Mouse (Mus musculus) induced T-regulatory cell, adult 2 months (primary cell): ENCODE measurements around the gene Scamp1.
A peak's percentile ranks its signal among the peaks of the same experiment; 100 is the strongest.
"Not testable (repeated sequence)": the region's sequence is repeated elsewhere in the genome, so short reads cannot be mapped to it uniquely, and the experiment has no call there.

Experiments used
- DNase-seq: peaks from one replicate; pipeline ENCODE4 v3.0.0-alpha.2; 2012; ENCODE audit warnings: low read depth

Gene Scamp1

DNA sequence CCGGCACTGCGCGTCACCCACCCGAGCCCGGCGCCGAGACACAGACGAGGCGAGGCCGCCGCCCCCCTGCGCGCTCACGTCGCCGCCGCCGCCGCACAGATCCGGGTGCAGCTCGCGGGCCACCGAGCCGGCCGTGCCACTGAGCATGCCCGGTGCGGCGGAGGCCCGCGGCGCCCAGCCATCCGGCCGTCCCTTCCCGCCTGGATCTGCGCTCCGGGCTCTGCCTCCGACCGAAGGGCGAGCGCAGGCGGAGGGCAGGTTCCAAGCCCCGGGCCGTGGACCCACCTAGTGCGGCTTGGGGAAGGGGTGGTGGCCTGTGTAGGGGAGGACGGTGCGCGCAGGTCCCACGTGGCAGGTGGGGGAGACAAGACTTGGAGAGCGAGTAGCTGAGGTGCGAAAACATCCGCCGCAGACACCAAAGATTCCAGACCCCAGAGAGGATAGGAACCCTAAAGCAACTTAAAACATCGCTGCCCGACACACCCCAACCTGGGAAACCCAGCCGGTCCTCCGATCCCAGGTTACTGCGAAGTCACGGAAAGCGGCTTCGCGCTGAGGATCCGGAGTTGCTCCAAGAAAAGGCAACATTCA, at the start of gene Scamp1:
Gene Scamp1, minus strand, starts transcription at position 577 of the 591 bp plus-strand sequence.
- DNase-seq = peak; percentile 62

- DNase-seq = no peak
Measured at GRCm38 (mm10) chr13:94330392-94330979, 44.8 kb upstream of the Scamp1 start.

- peak; percentile 4 for DNase-seq
Measured at GRCm38 (mm10) chr13:94329005-94329404, 43.3 kb upstream of the Scamp1 start.

DNA sequence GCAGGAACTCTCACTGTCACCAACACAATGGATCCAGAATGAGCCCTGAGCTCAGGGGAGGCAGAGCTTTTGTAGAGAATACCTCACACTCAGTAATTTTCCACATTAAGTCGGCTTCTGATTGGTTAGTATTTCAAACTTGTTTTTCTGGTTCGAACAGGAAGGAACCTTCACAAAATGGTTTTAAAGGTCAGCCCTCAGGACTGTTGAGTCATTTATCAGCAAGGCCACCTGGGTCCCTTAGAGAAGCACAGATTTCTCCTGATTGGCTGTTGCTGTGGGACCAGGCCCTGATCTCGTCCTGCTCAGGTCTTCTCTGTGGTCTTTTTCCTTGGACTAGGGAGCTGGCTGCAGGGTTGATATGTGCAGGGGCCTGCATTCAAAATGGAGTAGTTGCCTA, 42.4 kb upstream of the Scamp1 start:
- peak; percentile 50 for DNase-seq

DNA sequence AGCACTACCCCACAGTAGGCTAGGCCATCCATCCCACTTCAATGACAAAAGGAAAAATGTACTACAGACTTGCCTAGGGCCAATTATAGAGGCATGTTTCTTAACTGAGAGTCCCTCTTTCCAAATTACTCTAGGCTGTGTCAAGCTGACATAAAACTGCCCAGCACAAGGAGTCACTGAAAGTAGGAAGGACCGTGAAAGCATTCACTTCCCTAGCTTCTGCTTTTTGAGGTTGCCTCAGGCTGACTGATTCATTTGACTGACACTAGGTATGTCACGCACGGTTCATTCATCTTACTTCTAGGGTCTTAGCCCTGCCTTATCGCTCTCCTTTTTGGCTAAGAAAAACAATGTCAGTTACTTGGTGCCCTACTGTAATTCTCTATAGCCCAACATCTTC, 36.8 kb upstream of the Scamp1 start:
- DNase-seq = no peak

DNA sequence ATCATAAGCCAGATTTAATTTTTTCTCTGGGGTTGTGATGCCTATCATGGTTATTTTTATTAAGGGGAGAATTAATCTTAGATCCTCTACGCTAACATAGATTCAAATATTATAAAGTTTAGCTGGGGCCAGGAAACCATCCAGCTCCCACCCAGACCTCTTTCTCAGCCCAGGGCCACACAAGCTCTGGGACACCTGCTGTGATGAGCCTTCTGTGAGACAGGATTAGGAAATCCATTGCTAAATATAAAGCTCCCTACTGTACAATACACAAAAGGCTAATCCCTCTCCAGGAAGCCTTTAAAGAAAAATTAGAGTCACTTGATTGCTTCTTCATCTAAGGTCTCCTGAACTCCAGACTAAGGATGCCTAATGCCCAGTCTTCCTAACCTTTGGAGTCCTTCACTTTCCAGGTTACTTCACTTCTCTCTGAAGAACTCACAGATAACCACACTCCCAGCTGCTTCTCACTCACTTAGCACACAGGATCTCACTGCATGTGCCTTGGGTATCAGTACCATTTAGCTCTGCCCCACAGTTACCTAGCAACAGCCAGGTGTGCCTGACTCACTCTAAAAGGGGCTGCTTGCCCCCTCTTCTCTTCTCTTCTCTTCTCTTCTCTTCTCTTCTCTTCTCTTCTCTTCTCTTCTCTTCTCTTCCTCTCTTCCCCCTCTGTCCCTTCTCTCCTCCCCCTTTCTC, 35.6 kb upstream of the Scamp1 start:
- DNase-seq = no peak

- no peak for DNase-seq
Measured at GRCm38 (mm10) chr13:94316975-94317511, 31.4 kb upstream of the Scamp1 start.

DNA sequence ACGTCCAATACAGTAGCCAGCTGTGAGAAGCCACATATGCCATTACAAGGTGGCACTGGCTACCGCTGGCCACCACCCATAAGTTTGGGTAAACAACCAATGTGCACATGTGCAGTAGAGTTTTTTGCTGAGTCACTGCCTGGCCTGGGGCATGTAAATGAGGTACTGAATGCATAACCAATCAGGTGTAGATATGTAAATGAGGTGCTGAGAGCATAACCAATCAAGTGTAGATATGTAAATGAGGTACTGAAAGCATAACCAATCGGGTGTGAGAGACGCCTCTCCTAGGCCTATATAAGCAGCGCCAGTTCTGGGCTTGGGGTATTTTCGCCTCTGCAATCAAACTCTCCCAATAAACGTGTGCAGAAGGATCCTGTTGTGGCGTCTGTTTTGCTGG, 27.2 kb upstream of the Scamp1 start:
- not testable (repeated sequence) for DNase-seq

- DNase-seq = no peak
Measured at GRCm38 (mm10) chr13:94308279-94308678, 22.6 kb upstream of the Scamp1 start.

- no peak for DNase-seq
Measured at GRCm38 (mm10) chr13:94307531-94307930, 21.9 kb upstream of the Scamp1 start.

DNA sequence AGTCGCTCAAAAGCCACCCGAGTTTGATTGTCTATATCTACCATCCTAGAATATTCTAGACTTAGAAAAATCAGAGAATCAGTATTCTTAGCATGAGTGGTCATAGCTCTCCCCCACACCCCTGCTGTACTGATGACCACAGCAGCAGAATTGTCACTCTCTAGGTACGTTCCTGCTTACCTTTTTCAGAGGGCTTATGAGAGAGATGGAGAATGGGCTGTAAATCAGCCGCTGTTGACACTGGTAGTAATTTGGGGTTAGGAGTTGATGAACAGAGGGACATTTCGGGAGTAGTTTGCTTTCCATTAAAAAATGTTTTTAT, 21.3 kb upstream of the Scamp1 start:
- no peak for DNase-seq

GRCm38 (mm10) chr13:94306277-94306967, 20.8 kb upstream of the Scamp1 start:
- DNase-seq = peak; percentile 9

GRCm38 (mm10) chr13:94300946-94301538, 15.4 kb upstream of the Scamp1 start:
- DNase-seq = no peak

DNA sequence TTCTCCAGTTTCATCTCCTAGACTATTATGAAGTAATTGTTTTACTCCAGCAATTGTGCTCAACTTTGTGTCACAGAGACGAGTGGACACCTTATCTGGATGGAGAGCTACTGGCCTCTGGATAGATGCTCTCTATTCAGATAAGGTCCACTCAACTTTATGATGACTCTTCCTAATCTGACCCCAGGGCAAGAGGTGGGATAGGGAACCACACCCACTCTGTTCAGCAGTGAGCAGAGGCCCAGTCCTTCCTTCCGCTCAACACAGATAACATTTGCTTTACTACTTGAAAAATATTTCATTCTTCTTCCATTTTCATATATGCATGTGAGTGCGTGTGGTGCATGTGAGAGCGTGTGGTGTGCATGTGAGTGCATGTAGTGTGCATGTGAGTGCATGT, 14.6 kb upstream of the Scamp1 start:
- no peak for DNase-seq

DNA sequence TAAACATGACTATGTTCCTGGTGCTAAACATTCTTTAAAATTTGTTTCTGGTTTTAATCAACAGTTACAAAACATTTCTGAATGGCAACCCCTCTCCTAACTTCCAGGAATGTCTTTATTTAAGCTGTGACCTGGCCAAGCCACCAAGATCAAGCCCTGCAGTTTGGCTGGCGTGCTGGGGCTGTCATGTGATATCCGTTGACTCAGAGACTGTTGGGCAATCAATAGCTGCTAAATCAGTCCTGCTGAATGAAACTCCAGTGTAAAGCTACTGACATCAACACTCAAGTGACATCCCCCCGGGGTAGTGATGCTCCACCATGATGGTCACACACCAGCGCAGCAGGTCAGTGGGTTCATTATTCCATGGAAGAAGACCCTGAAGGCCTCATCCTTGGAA, 12.7 kb upstream of the Scamp1 start:
- DNase-seq = no peak

GRCm38 (mm10) chr13:94296371-94296770, 10.7 kb upstream of the Scamp1 start:
- no peak for DNase-seq

DNA sequence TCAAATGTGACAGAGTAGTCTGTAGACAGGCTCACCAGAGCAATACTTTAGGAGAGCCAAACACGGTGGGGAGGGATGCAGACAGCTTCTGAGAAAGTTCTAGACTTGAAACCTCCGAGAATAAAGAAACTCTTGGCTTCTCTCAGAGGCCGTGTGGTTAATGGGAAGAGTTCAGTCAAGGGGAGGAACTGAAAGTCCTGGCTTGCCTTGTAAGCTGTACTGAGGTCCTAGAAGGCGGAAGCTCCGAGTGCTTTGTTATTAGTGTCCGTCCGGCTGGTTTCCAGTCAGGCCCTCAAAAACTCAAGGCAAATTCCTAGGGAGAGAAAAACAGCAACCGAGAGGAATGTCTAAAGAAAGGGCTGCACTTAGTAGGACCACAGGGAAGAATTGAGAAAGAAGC, 10.3 kb upstream of the Scamp1 start:
- no peak for DNase-seq

DNA sequence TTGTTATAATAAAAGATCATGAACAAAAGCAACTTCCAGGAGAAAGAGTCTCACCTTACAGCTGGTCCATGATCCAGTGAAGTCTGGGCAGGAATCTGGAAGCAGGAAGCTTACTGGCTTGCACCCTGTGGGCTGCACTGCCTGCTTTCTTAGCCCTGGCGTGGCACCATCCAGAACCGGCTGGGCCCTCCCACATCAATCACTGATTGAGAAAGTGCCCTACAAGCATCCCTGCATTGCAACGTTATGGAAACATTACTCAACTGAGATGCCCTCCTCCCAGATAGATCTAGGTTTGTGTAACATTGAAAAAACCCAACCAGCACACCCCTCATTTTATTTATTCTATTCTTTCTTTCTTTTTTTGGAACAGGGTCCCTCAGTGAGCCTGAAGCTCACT, 9.2 kb upstream of the Scamp1 start:
- no peak for DNase-seq

GRCm38 (mm10) chr13:94293911-94294310, 8.3 kb upstream of the Scamp1 start:
- no peak for DNase-seq

GRCm38 (mm10) chr13:94286195-94286594, 538 bp upstream of the Scamp1 start:
- no peak for DNase-seq

DNA sequence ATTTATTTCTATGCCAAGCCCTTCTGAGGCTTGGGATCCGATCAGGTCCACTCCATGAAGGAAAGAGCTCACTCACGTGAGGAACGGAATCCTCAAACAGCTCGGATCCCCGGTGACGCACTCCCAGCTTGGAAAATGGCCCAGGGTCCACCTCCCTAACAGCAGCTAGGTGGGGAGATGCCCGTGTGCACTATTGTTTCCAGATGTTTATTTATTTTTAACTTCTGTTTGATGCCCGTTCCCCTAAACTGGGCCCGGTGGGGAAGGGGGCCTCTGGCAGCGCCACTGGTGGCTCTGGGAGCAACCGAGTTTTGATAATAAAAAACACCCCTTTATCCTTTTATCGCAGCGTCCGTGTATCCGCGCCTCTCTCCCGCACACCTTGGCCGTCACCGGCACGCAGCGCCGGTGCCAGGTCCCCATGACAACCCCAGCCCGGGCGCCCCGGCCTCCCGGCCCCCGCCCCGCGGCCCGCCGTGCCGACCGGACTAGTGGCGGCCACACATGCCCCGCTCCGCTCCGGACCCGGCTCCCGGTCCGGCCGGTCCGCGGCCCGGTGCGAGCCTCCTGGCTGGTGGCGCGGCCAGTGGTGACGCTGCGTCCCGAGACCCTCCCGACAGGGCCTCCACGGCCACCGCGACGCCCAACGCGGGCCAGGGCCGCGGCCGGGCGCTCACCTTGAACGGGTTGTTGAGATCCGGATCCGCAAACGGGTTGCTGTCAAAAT, 951 bp downstream of the Scamp1 start:
- no peak for DNase-seq

GRCm38 (mm10) chr13:94279420-94279819, 6.2 kb downstream of the Scamp1 start:
- DNase-seq = no peak
